Mouse (Mus musculus) spleen, adult 18-20 months (tissue): ENCODE data around the gene Smg7.

Experiments used
- DNase-seq, 2 experiments: peaks; one replicate each; pipeline ENCODE4 v3.0.0; 2022; ENCODE audit warnings: mixed read lengths in 2 of 2

Gene Smg7

DNA sequence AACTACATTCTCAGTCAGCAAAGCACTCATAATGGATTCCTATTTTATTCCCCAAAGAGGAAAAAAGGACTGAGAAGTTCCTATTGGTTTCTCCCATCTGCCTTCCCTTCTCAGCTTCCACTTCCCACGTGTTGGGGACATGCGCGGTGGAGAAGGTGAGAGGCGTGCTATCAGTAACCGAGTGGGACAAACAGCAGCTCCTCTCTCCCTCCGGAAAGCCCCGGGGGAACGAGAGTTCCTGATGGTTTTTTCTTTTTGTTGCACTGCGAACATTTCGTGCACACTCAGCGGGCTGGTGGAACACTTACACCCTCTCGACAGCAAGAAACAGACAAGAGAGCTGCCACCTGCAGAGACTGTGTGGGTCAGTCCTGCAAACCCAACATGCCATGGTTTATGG is 63.6 kb downstream of the Smg7 start:
- DNase-seq = no peak

DNA sequence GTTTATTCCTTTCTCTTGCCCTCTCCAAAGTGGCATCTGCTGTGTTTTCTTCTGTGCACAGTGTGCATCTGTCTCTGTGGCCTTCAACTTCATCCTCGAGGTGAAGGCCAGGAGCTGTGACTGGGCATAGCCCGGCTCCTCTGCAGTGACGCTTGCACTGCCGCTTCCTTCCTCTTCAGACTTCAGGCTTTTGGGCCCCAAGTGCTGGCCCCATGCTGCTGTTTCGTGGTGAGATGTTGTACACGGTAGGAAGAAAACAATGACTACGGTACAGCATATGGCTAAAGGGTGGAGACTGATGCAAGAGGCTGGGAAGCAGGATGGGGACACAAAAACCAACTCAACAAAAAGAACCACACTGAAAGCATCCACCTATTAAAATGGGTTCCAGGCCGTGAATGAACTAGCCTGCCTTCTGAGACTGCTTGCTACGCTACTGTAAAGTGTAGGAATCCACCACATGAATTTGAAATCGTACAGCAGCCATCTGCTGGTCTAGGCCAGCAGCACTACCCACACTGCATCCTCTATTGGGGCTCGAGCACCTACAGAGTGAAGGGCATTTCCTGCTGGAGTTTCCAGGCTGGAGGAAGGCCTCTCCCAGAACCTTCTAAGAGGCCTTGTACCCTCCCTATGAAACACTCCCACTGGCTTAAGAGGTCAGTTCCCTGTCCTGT is 64.3 kb downstream of the Smg7 start:
- DNase-seq = no peak

DNA sequence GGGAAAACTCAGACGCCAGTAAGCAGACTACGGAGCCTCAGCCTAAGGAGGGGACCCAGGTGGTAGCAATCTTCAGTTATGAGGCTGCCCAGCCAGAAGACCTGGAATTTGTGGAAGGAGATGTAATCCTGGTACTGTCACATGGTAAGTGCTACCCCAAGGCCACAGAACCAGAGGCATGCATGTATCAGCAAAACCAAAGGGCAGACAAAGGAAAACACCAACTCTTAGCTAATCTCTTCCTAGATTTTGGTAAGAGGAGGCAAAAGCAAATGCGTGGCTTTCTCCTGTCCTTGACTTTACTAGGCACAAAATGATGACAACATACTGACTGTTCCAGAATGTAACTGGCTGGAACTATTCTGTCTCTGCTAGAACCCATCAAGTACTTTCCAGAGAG is 67.4 kb downstream of the Smg7 start:
- DNase-seq = no peak

DNA sequence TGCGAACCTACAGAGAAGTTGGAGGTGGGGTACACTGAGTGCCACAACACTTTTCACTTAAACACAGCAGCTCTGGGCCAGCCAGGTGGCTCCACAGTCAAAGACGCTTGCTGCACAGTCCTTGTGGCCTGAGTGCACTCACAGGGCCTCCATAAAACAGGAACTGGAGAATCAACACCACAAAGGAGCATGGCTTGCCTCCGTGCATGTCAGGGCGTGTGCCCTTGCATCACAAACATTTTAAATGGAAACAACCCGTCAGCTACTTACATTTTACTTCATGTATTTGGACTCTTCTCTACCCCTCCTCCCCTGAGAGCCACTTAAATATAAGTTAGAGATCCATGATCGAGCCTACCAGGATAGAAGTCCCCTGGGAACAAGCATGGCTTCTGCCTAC is 70.1 kb downstream of the Smg7 start:
- no peak for DNase-seq

DNA sequence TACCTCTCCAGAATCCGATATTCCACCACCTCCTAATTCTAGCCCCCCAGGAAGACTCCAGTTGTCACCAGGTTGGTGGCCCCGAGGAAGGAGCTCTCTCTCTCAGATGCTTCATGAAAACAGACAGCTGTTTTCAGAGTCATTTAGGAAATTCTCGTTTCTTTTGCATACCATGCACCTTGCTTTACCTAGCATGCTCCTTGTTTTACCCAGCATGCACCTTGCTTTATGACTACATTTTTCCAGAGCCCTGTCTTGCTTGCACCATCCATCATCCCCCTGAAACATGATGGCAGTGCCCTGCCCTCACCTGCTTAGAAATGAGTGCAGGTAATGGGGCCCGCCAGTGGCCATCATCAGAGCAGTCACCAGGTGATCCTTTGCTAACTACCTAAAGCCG is 70.8 kb downstream of the Smg7 start:
- no peak for DNase-seq

DNA sequence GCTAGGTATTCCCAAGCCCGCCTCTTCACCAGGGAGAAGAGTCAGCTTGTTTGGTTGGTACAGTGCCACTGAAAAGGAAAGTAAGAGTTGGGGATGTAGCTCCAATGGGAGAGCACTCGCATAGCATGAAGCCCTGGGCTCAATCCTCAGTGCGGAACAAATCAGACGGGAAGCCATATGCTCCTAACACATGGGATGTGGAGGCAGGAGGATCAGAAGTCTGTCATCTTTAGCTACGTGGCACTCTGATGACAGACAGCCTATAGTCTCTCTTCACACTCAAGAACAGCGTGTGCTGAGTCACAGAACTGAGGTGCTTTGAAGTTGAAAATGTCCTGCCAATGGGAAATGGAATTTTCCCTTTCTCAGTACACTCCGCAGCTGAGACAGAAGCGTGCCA is 71.4 kb downstream of the Smg7 start:
- DNase-seq = no peak

DNA sequence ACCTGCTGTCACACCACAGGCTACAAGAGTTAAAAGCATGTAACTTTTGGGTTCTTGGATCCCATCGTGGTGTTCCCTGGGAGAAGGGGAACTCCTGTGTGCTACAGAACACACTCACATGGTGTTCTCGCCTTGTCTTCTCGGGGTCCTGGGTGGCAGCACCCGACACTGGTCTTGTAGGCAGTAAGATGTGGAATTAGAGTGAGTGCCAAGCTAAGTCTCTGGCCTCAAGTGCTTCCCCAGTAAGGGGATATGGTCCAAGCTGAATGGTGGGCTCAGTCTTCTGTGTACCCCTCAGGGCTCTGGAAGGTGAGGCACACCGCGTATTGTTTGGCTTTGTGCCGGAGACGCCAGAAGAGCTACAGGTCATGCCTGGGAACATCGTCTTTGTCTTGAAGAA is 72.4 kb downstream of the Smg7 start:
- DNase-seq = no peak

DNA sequence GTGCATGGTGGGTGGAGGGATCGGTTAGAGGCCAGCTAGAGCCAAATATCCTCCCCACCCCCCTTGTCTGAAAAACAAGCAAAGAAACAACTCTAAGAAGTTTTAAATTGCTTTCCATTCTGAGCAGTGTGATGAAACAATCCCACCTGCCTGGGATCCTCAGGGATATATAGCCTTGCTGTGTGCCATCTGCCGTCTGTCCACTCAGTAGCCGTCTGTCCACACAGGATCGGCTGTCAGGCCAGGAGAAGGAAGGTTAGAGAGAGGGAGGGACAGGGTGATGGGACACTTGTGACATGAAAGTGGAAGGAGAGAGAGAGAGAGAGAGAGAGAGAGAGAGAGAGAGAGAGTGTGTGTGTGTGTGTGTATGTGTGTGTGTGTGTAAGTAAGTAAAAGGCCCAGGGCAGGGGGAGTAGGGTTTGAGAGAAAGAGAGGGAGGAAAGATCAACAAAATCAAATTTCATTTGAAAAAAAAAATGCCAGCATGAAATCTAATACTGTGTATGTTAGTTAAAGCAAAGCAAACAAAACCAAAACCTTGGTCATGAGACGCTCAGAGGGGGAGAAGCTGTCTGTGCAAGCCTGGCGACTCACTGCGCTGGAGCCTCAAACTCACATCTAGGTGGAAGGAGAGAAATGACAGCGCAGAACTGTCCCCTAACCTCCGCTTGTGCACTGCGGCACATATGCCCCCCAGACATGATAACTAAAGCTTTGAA is 73.7 kb downstream of the Smg7 start:
- no peak for DNase-seq

DNA sequence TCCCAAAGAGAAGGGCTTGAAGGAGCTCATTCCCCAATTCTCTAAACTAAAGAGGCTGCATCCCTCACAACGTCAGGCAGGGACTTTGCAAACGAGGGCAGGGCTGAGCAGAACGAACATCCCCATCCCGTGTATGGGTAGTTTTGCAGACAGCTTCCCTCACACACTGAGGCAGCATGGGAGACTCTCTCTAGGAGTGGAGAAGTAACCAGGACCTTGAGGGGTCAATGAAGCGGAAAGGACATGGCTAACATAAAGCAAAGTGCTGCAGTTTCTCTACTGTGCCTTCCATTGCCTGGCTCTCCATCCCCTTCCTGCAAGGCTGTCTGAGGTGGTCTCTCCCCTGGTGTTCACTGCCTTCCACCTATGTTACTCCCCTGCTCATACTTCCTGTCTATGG is 74.3 kb downstream of the Smg7 start:
- DNase-seq = no peak

DNA sequence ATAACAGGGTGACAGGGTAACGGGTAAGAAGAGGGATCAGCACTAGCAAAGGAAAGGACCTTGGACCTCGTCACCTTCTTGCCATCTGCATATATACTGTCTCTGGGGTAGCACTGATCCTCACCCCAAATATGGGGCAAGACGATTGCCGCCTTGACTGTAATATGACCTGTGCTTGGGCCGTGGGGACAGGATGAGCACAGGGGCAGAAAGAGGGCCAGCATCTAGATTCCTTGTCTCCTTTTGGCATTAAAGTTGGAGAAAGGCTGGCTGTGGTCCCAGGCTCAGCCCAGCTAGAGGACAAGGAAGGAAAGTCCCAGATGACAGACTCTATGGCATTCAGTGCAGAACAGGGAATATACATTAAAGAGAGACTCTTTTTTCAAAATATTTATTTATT is 76.0 kb downstream of the Smg7 start:
- no peak for DNase-seq

DNA sequence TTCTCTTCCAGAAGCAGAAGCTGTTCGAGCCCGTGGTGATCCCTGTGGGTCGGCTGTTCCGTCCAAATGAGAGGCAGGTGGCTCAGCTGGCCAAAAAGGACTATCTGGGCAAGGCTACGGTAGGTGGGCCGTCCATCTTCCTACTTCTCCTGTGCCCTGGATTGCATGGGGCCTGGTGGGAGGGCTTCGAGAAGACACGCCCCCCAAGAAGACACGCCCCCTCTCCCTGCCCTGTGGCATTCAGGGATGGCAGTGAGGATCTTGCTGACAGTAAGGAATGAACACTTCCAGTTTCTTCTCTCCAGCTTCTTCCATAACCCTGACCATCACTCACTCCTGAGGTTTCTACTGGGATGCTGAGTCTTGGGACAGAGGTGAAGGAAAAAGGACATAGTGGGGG is 78.2 kb downstream of the Smg7 start:
- no peak for DNase-seq

DNA sequence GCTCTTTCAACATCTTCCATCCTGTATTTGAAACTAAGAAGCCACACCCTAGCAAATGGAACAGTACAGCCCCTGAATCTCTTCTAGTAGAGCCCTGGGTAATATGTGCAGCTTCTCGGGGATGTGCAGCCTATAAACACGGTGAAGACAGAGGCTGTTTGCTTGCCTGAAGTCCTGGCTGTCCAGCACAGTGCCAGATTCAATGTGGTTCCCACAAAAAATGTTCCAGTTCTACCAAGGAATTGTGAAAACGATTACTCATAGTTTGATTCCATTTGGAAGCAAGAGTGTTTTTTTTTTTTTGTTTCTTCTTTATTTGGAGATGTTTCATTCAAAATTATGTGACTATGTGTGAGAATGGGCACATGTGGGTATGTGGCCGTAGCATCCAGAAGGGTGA is 80.7 kb downstream of the Smg7 start:
- DNase-seq = no peak

DNA sequence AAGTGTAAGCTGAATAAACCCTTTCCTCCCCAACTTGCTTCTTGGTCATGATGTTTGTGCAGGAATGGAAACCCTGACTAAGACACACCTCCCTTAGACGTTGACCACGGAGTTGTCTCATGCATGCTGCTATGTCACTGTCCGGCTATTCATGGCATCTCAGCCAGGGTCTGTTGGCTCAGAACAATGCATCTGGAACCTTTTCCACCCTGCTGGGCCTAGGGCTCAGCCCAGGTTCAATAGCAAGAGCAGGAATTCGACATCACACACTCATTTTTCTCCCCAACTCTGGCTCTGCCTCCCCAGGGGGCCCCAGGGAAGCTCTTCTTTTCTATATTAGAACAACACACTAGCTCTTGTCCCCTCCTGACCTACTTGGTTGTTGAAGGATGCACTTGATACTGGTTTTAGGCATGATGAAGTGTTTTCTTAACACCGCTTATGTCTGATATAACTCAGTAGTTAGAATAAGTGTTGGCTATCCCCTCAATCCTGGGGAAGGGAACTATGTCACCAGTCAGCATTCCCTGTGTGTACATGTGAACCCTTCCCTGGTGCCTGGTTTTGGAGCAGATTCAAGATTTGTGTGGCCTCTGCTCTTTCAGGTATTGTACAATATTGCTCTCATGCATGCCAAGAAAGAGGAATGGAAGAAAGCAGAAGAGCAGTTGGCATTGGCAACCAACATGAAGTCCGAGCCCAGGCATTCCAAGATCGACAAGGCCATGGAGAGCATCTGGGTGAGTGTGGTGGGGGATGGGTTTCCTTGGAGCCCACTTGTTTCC is 81.3 kb downstream of the Smg7 start:
- no peak for DNase-seq

DNA sequence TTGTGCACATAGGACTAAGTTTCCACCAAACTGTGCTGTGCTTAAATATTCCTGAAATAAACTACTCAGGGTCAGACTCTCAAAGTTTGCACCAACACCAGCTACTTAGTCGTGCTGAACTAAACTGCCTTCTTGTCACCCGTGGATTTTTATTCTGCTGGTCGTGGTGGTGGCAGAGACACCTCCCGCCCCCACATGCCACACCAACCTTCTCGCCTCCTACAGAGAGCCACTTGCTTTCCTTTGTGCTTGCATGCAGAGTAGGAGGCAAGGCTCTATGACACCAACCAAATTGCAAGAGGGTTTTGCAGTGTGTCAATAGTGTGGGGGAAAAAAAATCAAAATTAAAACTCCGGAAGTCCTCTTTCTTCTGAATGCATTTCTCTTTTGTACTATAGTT is 82.9 kb downstream of the Smg7 start:
- no peak for DNase-seq

DNA sequence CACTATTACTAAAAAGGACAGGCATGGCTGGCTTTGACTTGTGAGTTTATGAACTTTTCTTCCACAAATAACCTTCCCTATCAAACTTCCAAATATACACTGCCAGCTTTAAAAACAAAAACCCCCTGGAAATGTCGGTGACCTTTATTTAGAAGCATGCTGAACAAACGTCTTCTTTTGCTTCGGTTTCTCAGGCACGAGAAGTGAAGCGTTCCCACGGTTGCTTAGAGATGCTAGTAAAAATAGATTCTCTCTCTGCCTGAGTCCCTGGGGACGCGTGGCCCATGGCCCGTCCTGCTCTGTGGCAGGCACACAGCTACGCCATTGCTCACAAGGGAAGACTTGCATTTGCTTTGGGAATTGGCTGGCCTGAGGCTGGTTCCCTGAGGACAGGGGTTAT is 84.7 kb downstream of the Smg7 start:
- DNase-seq = peak; percentile 69 to 73

DNA sequence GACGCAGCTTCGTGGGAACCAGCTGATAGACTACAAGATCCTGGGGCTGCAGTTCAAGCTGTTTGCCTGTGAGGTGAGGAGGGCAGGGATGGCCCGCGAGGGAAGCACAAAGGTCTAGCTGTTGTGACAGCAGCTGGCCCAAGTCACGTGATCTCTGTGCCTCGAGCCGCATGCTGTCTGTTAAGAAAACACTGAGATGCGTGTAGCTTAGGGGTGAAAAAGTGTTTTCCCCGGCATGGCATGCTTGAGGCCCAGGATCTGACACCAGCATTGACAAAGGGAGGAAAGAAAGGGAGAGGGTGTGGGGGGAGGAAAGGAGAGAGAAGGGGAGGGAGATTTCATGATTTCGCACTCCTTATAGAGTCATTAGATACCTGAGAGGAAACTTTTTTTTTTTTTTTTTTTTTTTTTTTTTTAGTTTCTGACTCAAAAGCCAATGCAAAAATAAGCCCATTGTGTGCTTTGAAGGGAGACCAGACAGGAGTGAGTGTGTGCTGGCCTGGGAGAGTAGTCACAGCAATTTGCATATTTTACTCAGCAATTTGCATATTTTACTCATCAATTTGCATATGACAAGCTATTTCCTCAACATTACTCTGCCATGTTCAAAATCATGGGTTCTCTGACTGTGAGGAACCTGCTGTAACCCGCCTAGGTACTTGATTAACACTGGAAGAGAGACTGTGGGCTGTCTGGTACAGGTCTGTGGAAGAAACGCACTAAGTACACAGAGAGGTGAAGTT is 85.2 kb downstream of the Smg7 start:
- DNase-seq = peak; percentile 35

DNA sequence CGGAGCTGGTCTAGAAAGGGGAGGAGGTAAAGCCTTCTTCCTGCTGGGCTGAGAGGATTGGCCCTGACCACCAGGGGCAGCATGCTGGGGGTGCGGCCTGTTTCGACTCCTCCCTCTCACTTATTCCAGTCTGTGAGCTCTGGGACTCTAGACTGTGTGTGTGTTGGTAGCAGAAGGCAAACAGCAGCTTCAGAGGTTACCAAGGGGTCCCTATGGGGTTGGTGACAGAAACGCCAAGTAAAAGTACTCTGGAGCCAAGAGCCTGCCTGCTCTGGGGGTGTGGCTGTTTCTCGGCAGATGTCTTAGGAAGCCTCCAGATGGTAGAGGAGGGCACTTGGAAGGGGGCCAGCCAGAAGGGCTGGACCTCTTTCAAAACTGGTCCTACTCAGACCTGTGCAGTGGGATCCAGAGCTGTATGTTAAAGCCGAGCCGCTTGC is 87.2 kb downstream of the Smg7 start:
- no peak for DNase-seq

DNA sequence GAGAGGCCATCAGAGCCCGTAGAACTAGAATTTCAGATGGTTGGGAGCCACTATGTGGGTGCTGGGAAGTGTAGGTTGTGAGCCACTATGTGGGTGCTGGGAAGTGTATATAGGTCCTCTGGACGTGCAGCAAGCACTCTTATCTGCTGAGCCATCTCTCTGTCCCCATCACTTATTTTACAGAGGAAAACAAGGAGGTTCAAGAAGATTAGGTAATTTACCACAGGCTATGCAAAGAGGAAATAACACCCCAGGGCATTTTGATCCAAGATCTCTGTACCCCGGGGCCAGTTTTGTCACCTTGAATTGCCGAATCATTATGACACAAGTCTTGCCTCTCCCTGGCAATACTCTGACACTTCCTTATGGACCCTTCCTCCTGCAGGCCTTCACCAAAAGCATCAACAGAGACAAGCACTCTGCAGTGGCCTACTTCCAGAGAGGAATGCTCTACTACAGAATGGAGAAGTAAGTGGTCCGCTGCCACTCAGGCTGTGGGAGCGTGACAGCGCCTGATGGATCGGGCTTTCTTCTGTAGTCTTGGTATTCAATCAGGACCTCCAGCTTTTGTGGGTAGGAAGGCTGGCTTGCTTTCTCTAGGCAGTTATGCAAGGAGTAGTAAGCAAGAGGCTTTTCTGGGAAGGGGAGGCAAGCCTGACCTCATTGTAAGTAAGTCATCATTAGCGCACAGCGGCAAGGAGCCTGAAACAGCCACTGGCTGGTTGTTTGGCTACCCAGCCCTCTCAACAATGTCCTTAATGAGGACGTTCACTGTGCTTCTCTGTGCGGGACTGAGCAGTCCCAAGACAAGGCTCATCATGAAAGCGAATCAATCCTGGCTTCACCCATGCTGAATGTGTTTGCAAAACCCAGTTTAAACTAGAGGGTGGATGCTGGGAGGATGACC is 91.7 kb downstream of the Smg7 start:
- DNase-seq = no peak

DNA sequence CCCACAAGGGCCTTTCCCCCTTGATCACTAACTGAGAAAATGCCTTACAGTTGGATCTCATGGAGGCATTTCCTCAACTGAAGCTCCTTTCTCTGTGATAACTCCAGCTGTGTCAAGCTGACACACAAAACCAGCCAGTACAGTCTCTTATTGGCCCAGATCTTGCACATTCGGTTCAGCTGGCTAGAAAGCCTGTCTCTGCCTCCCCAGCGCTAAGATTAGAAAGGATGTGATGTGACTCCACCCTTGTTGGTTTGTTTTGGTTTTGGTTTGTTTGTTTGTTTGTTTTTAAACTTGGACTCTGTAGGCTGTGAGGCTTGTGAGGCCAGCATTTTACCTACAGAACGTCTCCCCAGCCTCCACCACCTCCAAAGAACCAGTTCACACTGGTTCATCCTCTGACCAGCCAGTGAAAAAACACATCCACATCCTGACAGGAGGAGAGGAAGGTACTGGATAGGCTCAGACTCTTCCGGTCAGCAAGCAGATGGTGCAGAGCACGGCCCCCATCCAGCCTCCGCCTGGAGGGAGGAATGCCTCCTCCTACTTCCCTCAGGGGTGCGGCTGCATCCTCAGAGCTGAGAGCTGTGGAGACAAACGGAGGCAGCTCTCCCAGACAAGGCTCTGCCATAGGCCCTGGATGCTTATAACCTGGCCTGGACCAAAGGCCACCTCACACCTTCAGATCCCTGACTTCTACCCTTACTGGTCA is 92.7 kb downstream of the Smg7 start:
- DNase-seq = no peak

DNA sequence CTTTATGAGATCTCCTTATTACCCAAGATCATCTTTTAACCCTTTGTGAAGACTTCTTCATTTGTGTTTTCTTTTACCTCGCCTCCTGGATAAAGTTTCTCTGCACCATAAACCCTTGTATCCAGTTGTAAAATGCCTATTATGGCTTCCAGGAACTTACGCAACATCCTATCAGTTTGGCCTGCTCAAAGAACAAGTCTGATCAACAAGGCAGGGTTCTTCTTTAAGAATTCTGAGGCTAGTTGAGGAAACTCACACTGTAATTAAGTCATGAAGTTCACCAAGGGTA is 94.1 kb downstream of the Smg7 start:
- DNase-seq = no peak

DNA sequence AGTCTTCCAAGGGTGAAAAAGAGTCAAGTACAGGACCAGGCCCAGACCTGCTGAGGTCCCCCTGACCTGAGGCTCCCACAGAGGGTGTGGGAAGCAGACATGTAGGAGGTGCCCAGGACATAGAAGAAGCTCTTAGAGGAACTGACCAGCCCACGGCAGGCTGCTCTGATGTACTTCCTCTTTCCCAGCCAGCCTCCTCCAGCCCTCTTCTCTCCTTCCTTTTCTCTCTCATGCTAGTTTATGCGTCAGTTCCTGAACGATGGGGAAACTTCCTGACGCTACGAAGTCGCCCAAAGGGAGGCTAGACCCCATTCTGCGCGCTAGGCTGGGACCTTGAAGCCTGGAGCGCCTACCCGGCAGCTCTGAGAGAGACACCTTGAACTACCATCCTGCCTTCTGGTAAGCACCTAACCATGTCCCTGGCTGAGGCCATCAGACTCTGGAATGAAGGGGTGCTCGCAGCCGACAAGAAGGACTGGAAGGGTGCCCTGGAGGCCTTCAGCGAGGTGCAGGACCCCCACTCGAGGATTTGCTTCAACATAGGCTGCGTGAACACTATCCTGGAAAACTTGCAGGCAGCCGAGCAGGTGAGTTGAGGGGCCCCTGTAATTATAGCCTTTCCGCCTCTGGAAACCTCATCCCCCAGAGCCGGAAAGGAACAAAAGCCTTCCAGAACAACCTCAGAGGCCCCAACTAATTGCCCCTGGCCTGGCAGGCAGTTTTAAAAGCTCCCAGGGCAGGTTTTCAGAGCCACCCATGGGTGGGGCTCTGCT is 94.6 kb downstream of the Smg7 start:
- peak; percentile 46 to 48 for DNase-seq
